Mouse (Mus musculus): ENCODE results near the gene Ngly1.
A peak's percentile ranks its signal among the peaks of the same experiment; 100 is the strongest.

Gene Ngly1

DNA sequence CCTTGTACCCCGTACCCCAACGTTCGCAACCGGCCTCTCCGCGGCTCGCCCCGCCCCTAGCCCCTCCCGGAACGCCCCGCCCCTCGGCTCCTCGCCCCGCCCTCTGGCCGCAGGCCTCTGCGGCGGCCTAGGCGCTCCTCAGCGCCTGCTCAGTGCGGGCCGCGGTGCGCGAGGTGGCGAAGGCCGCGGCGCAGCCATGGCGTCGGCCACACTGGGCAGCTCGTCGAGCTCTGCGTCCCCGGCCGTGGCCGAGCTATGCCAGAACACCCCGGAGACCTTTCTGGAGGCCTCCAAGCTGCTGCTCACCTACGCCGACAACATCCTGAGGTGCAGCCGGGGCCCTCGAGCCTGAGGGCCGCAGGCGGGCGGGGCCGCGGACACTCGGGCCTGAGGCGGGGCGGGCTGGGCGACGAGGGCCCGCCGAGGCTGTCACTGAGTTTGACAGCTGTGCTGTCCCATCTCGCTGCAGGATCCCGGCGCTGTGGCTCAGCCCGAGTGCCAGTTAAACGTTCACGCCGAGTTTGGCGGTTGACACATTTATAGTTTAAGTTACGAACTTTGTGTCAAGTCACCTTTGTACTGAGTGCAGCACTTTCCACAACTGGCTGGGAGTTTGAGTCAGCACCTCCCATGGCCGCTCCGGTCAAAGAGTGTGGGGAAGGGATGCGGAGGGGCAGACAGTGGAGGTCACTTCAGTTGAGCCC is at the start of gene Ngly1, which contains the start of gene Oxsm:
Gene Ngly1, plus strand, starts transcription at position 110 of the 704 bp plus-strand sequence.
Gene Oxsm, minus strand, starts transcription at position 638 of the 704 bp plus-strand sequence.
- peak; percentile 67 for DNase-seq (ENCODE audit: low read depth, low spot score)

GRCm38 (mm10) chr14:16200220-16200912 is 48.7 kb upstream of the Ngly1 start:
- DNase-seq (ENCODE audit: low read depth, low spot score): no peak

DNA sequence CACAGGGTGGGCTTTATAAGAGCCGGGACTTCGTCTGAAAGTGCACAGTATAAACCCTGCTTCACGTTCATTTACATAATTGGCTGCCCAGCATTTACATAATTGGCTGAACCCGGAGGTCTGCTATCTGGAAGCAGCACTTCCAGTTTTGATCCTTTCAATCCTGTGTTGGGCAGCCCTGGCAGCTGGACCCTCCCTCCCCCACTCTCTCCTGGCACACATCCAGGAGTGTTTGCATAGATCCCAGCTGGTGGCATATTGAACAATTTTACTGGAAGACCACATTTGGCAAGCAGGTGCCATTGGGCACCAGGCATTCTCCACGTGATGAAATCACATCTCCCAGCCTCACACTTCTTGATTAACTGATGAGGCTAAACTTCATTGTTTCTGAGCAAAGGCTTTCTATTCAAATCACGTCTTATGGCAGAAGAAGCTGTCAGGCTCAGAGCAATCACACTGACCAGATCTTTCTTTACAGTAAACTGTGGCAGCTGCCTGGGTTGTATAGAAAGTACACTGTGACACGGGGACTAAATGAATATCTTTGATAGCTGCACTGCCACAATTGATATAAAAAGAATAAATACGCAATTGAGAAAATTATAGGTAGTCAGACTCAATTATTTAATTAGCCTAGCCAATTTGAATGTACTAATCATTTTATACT is 48.0 kb upstream of the Ngly1 start:
- peak; percentile 34 for DNase-seq (ENCODE audit: low read depth, low spot score)

DNA sequence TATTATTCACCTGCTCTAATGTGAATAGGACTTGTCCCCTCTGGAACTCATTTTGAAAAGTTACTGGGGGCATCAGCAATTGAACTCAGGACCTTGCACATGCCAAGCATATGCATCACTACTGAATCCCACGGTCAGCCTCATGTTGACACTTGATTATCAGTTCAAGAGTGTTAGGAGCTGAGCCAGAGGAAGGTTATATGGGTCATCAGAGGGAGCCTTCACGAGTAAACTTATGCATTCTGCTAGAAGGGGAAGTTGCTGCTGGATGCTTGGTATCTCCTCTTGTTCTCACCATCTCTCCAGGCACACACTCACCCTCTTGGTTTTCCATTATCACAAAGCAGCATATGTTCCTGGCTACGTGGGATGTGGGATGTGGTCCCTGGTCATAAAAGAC is 47.4 kb upstream of the Ngly1 start:
- no peak for DNase-seq (ENCODE audit: low read depth, low spot score)

DNA sequence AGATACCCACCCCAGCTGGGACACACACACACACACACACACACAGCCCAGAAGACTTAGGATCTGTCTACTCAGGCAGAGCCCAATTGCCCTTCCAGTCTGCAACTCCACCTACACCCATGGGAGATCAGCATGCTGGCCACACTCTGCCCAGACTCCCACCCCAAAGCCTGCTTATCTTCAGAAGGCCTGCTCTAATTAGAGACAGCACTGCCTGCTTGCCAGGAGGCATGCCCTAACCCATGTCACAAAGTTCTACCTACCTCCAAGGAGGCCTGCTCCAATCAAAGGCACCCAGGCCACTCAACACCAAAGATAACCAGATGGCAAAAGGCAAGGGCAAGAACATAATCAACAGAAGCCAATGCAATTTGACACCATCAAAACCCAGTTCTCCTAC is 41.4 kb upstream of the Ngly1 start:
- no peak for DNase-seq (ENCODE audit: low read depth, low spot score)

GRCm38 (mm10) chr14:16219015-16219414 is 30.1 kb upstream of the Ngly1 start:
- no peak for DNase-seq (ENCODE audit: low read depth, low spot score)

- DNase-seq (ENCODE audit: low read depth, low spot score): no peak
Measured at GRCm38 (mm10) chr14:16229395-16229794, 19.7 kb upstream of the Ngly1 start.

DNA sequence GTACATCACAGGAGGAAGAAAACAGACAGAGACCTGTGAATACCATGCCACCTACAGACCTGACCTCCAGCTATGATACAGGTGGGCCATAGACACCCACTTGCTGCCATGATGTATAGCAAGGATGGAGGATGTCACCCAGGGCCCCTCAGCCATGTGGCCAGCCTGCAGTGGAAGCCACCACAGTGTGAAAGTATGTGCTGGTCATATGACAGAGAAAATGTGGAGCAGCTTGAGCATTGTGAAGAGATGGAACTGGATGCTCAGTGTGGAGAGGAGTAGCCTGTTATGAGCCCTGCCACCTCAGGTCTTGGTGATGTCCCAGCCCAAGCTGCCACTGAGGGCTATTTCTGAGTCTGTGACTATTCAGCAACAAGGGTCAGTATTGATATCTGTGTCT is 18.5 kb upstream of the Ngly1 start:
- no peak for DNase-seq (ENCODE audit: low read depth, low spot score)

GRCm38 (mm10) chr14:16233515-16233914 is 15.6 kb upstream of the Ngly1 start:
- no peak for DNase-seq (ENCODE audit: low read depth, low spot score)

DNA sequence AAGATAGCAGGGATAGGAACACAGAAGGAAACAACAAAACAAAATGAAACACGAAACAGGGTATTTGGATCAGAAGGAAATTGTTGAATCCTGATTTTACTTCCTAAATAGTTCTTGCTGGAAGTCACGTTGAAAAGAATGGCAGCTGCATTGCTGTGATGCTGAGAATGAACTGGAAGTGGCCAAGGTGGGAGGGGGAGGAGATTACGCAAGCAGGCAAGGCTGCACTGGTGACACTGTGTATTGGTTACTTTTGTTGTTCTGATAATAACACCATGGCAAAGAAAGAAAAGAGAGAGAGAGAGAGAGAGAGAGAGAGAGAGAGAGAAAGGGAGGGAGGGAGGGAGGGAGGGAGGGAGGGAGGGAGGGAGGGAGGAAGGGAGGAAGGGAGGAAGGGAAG is 12.6 kb upstream of the Ngly1 start:
- no peak for DNase-seq (ENCODE audit: low read depth, low spot score)

DNA sequence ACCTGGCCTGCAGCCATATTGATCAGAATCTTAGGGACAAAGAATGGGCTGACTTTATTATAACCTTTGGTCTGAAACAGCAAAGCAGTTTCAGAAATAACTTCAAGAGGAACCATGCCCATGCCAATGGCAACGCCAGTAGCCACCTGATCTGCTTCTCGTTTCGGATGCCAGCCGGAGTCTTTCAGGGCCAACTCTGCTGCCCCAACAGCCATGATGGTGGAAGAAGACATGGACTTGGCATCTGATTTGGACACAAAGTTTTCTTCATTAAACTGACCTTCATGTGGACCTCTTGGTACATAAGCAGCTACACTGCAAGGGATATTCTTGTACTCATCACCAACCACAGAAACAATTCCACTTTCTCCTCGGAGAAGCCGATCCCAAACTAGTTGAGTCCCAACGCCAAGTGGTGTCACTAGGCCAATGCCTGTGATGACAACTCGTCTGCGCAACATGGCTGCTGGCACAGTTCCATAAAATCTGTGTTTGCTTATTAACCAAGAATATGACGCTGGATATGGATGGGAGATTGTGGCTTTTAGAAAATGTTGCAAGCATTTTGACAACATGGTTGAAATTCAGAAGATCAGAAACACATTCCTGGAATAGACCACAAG is 6.8 kb upstream of the Ngly1 start:
- DNase-seq (ENCODE audit: low read depth, low spot score): no peak

DNA sequence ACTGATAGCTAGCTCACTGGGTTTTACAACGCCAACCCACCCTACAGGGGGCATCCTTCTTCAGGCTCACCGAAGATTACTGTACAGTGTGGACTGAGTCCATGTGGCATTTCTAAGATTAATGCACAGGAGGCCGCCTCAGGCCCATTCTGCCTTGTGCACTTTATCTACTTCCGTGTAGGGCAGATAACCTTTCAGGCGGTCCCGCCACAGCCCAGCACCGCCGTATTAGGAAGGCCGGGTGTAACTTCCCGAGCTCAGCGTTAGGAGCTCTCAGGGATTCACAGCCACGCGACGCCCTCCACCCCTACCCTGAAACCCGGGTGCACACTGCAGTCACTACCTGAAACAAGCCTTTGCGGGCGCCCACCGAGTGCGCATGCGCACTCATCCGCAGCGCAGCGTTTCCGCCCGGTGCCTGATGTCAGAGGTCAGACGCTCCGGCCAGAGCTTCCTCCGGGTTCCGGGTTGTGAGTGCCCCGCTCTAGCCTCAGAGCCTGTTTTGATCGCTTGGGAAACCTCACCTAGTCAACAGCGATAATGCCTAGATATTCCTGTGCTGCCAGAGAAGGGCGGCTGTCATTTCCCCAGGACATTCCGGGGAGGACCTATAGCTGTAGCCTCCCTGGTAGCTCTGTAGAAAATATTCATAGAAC is 6.0 kb upstream of the Ngly1 start:
- peak; percentile 76 for DNase-seq (ENCODE audit: low read depth, low spot score)

DNA sequence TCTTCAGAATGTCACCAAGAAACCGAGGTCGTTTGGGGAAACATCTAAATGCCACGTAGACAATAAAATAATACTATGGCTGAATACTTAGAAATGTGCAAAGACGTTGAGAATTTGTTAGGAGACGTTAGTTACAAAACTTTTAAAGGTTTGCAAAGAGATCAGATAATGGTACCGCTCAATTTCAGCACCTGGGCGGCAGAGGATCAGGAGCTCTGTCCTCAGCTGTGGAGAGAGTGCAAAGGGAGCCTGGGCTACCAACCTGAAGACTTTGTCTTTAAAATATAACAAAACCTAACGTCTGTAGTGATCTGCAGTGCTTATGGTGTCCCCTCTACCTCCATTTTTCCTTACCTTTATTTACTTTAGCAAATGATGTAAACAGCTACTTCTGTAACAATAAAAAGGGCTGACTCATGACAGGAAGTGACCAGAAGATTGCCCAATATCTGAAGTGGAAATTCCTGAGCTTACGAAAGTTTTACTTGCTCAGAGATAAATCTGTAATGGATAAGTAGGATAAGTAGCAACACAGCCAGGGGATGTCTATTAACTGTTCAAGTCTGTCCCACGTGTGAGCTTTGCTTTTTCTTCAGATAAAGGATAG is 5.4 kb upstream of the Ngly1 start:
- DNase-seq (ENCODE audit: low read depth, low spot score): no peak

DNA sequence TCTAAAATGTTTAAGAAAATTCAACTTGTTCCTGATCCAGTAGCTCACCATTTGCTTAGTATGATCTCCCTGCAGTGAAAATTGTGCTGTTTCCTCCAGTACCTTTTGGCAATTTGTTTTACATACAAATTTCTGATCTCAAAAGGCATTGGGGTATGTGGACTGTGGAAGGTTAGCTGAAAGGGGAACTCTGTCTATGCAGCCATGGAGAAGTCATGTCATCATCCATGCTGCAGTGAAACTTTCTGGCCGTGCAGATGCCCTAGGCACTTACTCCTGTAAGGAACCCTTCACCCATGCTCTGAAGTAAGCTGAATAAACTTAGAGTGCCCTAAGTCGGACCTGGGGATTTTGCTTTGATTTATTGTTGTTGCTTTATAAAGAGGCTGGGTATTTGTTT is 4.7 kb upstream of the Ngly1 start:
- DNase-seq (ENCODE audit: low read depth, low spot score): no peak

DNA sequence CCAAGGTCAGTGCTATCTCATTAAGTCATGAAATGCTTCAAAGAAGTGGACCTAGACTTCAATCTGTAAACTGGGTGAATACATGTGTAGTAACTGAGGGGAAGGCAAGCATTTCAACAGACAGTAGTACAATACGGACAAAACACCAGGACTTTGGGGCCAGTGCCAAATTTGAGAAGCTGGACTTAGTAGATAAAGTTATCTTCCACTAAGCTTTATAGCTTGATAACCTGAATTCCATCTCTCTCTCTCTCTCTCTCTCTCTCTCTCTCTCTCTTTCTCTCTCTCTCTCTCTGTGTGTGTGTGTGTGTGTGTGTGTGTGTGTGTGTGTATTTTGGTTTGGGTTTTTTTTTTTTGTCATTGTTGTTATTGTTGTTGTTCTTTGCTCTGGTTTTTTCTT is 4.0 kb upstream of the Ngly1 start:
- no peak for DNase-seq (ENCODE audit: low read depth, low spot score)

- DNase-seq (ENCODE audit: low read depth, low spot score): no peak
Measured at GRCm38 (mm10) chr14:16246340-16246912, 2.7 kb upstream of the Ngly1 start.

DNA sequence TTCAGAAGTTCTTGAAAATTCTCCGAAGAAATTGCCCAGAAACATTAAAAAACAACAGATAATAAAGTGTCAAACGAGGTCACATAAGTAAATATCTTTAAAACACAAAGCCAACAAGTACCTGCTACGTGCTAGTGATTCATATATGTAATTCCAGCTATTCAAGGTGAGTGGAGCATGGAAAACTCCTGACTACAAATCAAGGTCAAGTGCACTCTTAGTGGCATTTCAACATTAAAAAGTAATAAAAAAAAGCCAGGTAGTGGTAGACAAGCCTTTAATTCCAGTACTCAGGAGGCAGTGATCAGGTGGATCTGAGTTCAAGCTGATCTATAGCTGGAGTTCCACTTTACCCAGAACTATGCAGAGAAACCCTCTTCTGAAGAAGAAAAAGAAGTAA is 945 bp upstream of the Ngly1 start:
- no peak for DNase-seq (ENCODE audit: low read depth, low spot score)

DNA sequence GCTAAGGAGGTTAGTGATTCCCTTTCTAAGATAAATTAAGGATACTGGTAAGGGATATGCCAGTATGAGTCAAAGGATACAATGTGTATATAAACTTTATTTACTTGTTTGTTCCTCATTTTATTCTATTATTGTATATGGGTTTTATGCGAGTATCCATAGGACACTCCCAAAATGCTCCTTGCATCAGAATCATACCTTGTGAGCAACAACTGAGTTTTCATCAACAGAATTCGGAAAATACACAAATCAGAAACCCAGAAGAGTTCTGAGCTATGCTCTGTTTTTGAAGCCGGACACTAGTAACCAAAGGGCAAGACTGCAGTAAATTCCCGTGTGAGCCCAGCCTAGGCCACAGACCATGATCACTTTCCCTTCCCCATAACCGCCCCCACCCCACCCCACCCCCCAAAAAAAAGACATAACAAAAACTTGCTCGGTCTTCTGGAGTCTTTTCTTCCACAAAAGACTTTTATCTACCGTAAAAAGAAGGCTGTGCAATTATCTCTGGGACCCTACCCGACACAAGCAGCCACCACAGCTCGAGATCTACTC is 400 bp upstream of the Ngly1 start:
- no peak for DNase-seq (ENCODE audit: low read depth, low spot score)

DNA sequence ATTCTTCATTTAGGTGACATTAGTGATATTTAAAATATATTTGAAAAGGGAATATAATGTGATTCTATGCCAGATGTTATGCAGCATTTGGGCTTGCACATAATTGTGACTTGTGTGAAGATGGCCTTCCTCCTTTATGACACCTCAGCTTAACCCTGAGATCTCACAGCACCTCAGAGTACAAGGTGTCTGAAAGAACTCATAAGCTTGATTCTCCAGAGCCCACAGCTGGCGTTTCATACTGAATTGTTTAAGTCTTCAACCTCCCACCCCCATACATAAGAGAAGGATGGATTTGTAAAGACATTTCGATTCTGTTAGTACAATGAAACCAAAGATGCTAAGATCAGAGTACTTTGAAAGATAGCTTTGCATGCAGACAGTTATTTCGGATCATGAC is 1.0 kb downstream of the Ngly1 start:
- DNase-seq (ENCODE audit: low read depth, low spot score): no peak

- DNase-seq (ENCODE audit: low read depth, low spot score): no peak
Measured at GRCm38 (mm10) chr14:16255745-16256144, 6.7 kb downstream of the Ngly1 start.

DNA sequence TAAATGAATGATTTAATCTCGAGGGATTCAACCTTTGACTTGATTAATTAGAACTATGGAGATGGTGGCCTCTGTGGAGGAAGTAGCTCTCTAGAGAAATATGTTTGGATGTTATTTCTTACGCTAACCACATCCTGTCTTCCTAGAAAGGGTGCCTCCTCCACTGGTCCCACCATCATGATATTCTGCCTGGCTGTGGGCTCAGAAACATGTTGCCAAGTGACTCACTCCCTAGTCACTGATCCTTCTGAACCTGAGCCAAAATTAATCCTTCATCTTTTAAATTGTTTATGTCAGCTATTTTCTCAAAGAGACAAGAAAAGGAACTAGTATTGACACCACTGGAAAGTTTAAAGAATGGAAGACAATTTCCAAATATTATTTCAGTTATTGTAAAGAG is 7.1 kb downstream of the Ngly1 start:
- DNase-seq (ENCODE audit: low read depth, low spot score): no peak

Measured in embryo, embryonic 11.5 days (tissue).